Mouse (Mus musculus): ENCODE data around the gene Olfr456.
"Not testable (repeated sequence)": the region's sequence is repeated elsewhere in the genome, so short reads cannot be mapped to it uniquely, and the experiment has no call there.

The Olfr456 gene

GRCm38 (mm10) chr6:42487114-42487513 is at the start of gene Olfr456:
Gene Olfr456, minus strand, starts transcription at chr6:42487214.
- no peak for DNase-seq (ENCODE audit: low read depth, low spot score)

- no peak for DNase-seq (ENCODE audit: low read depth, low spot score)
These were observed 26.4 kb upstream of the Olfr456 start for GRCm38 (mm10) chr6:42513461-42513860.

GRCm38 (mm10) chr6:42509311-42509710 is 22.3 kb upstream of the Olfr456 start:
- no peak for DNase-seq (ENCODE audit: low read depth, low spot score)

GRCm38 (mm10) chr6:42503478-42503877 is 16.5 kb upstream of the Olfr456 start:
- no peak for DNase-seq (ENCODE audit: low read depth, low spot score)

- DNase-seq (ENCODE audit: low read depth, low spot score) = no peak
These were observed 2.7 kb upstream of the Olfr456 start for GRCm38 (mm10) chr6:42489731-42490130.

GRCm38 (mm10) chr6:42484633-42485032 is 2.4 kb downstream of the Olfr456 start:
- no peak for DNase-seq (ENCODE audit: low read depth, low spot score)

- DNase-seq (ENCODE audit: low read depth, low spot score) = no peak
These were observed 10.8 kb downstream of the Olfr456 start, which contains the start of gene Olfr457 for GRCm38 (mm10) chr6:42476235-42476634. Gene Olfr457, minus strand, starts transcription at chr6:42476335.

GRCm38 (mm10) chr6:42471298-42471697 is 15.7 kb downstream of the Olfr456 start:
- not testable (repeated sequence) for DNase-seq (ENCODE audit: low read depth, low spot score)

- no peak for DNase-seq (ENCODE audit: low read depth, low spot score)
These were observed 16.5 kb downstream of the Olfr456 start for GRCm38 (mm10) chr6:42470542-42470941.

- no peak for DNase-seq (ENCODE audit: low read depth, low spot score)
These were observed 21.9 kb downstream of the Olfr456 start, which contains the start of gene Olfr458 for GRCm38 (mm10) chr6:42465096-42465495. Gene Olfr458, minus strand, starts transcription at chr6:42465196.

- no peak for DNase-seq (ENCODE audit: low read depth, low spot score)
These were observed 39.6 kb downstream of the Olfr456 start for GRCm38 (mm10) chr6:42447381-42447780.

- DNase-seq (ENCODE audit: low read depth, low spot score) = no peak
These were observed 42.5 kb downstream of the Olfr456 start for GRCm38 (mm10) chr6:42444491-42444890.

GRCm38 (mm10) chr6:42441395-42441794 is 45.6 kb downstream of the Olfr456 start:
- no peak for DNase-seq (ENCODE audit: low read depth, low spot score)
